Mouse (Mus musculus): ENCODE results near the gene Bspry. TPM values are rescaled to one million over a fixed set of nuclear protein-coding genes. Genes with fewer than 3 reads are reported as not detected.
A peak's percentile ranks its signal among the peaks of the same experiment; 100 is the strongest.

Bspry gene
- polyA plus RNA-seq (2015; fragmentation: Nextera tagmentation; extraction: Ambion mirVana) = 0.74 and 0.80 TPM in 2 replicates

- no peaks in the 10 kb centered on the region for H3K9me3 ChIP-seq
- H3K9ac ChIP-seq = peak within 1 kb of the TSS; percentile 50
- peak within 1 kb of the TSS; percentile 73 for H3K4me2 ChIP-seq
- peak; percentile 70 for ATAC-seq (ENCODE audit: low read depth)
- H3K27me3 ChIP-seq = peaks cover 60% of the 10 kb centered on the region
- no peaks in the 10 kb centered on the region for H3K36me3 ChIP-seq
- peak within 1 kb of the TSS; percentile 43 for H3K4me3 ChIP-seq
- 2% methylated on average over 71 of the region's 71 CpGs for WGBS
- H3K4me1 ChIP-seq (replicated peaks) = peaks cover 13% of the 10 kb centered on the region
- H3K27ac ChIP-seq (replicated peaks) = no peak within 1 kb of the TSS
Measured at GRCm38 (mm10) chr4:62479937-62480708, at the start of gene Bspry. TSS of gene Bspry (plus strand) at chr4:62480053.

GRCm38 (mm10) chr4:62430678-62431077 is 49.2 kb upstream of the Bspry start:
- Histone ChIP-seq H3K4me2 (no peak overlapping the region), H3K9me3 (no peaks in the 10 kb centered on the region), H3K27me3 (no peaks in the 10 kb centered on the region), H3K4me3 (no peak overlapping the region), H3K27ac (replicated peaks) (no peak overlapping the region), H3K36me3 (peaks cover 7% of the 10 kb centered on the region), H3K4me1 (replicated peaks) (no peaks in the 10 kb centered on the region), H3K9ac (no peak overlapping the region)
- ATAC-seq (ENCODE audit: low read depth) = no peak

- Histone ChIP-seq H3K4me1 (replicated peaks) (no peaks in the 10 kb centered on the region), H3K27me3 (no peaks in the 10 kb centered on the region), H3K27ac (replicated peaks) (no peak overlapping the region), H3K4me3 (no peak overlapping the region), H3K9me3 (no peaks in the 10 kb centered on the region), H3K4me2 (no peak overlapping the region), H3K36me3 (no peaks in the 10 kb centered on the region), H3K9ac (no peak overlapping the region)
- 84% methylated on average over 4 of the region's 4 CpGs for WGBS
- ATAC-seq (ENCODE audit: low read depth) = no peak
Measured at GRCm38 (mm10) chr4:62431522-62431921, 48.3 kb upstream of the Bspry start.

- Histone ChIP-seq H3K27me3 (no peaks in the 10 kb centered on the region), H3K4me3 (no peak overlapping the region), H3K27ac (replicated peaks) (no peak overlapping the region), H3K36me3 (no peaks in the 10 kb centered on the region), H3K4me2 (no peak overlapping the region), H3K9me3 (no peaks in the 10 kb centered on the region), H3K9ac (no peak overlapping the region), H3K4me1 (replicated peaks) (no peaks in the 10 kb centered on the region)
- 81% methylated on average over 7 of the region's 7 CpGs for WGBS
- no peak for ATAC-seq (ENCODE audit: low read depth)
Measured at GRCm38 (mm10) chr4:62433939-62434870, 45.6 kb upstream of the Bspry start.

DNA sequence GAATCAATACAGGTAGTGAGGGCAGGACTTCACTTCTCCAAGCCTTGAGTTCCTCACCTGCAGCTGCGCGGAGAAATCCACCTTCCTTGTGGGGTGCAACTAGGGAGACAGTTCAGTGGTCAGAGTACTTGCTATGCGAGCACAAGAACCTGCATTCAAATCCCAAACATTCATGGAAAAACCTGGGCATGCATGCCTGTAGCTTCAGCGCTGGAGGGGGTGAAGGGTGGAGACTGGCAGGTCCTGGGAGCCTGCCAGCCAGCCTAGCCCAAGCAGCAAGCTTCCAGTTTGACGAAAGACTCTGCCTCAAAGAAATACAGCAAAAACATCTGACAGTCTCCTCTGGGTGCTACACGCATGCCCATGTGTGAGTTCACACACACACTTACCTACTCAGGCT is 44.8 kb upstream of the Bspry start, which contains the start of gene Rnf183:
TSS of gene Rnf183 (minus strand) at position 172 of the 400 bp plus-strand sequence.
- no peak for ATAC-seq (ENCODE audit: low read depth)
- H3K4me2 ChIP-seq = no peak within 1 kb of the TSS

GRCm38 (mm10) chr4:62437256-62437778 is 42.5 kb upstream of the Bspry start:
- Histone ChIP-seq H3K4me2 (no peak overlapping the region), H3K27me3 (no peaks in the 10 kb centered on the region), H3K4me1 (replicated peaks) (no peaks in the 10 kb centered on the region), H3K4me3 (no peak overlapping the region), H3K27ac (replicated peaks) (no peak overlapping the region), H3K36me3 (no peaks in the 10 kb centered on the region), H3K9me3 (no peaks in the 10 kb centered on the region), H3K9ac (no peak overlapping the region)
- 92% methylated on average over 3 of the region's 3 CpGs for WGBS
- no peak for ATAC-seq (ENCODE audit: low read depth)

More for the DNA sequence above, 44.8 kb upstream of the Bspry start, which contains the start of gene Rnf183:
- no peak within 1 kb of the TSS for H3K4me3 ChIP-seq
- WGBS = 87% methylated on average over 6 of the region's 6 CpGs
- no peaks in the 10 kb centered on the region for H3K9me3 ChIP-seq
- H3K36me3 ChIP-seq = no peaks in the 10 kb centered on the region
- no peak within 1 kb of the TSS for H3K27ac ChIP-seq (replicated peaks)
- no peak within 1 kb of the TSS for H3K9ac ChIP-seq
- no peaks in the 10 kb centered on the region for H3K4me1 ChIP-seq (replicated peaks)
- H3K27me3 ChIP-seq = no peaks in the 10 kb centered on the region

GRCm38 (mm10) chr4:62437871-62438270 is 42.0 kb upstream of the Bspry start:
- no peaks in the 10 kb centered on the region for H3K27me3 ChIP-seq
- no peaks in the 10 kb centered on the region for H3K36me3 ChIP-seq
- H3K4me2 ChIP-seq = no peak overlapping the region
- no peak overlapping the region for H3K4me3 ChIP-seq
- WGBS = 91% methylated on average over 7 of the region's 7 CpGs
- no peak overlapping the region for H3K9ac ChIP-seq
- H3K4me1 ChIP-seq (replicated peaks) = no peaks in the 10 kb centered on the region
- ATAC-seq (ENCODE audit: low read depth) = no peak
- H3K27ac ChIP-seq (replicated peaks) = no peak overlapping the region
- no peaks in the 10 kb centered on the region for H3K9me3 ChIP-seq

- Histone ChIP-seq H3K4me2 (no peak overlapping the region), H3K27me3 (no peaks in the 10 kb centered on the region), H3K4me3 (no peak overlapping the region), H3K36me3 (no peaks in the 10 kb centered on the region), H3K27ac (replicated peaks) (no peak overlapping the region), H3K9me3 (no peaks in the 10 kb centered on the region), H3K4me1 (replicated peaks) (no peaks in the 10 kb centered on the region), H3K9ac (no peak overlapping the region)
- no peak for ATAC-seq (ENCODE audit: low read depth)
- WGBS = 71% methylated on average over 4 of the region's 4 CpGs
Measured at GRCm38 (mm10) chr4:62439793-62440192, 40.1 kb upstream of the Bspry start.

- H3K4me3 ChIP-seq = no peak overlapping the region
- no peaks in the 10 kb centered on the region for H3K4me1 ChIP-seq (replicated peaks)
- no peaks in the 10 kb centered on the region for H3K36me3 ChIP-seq
- 79% methylated on average over 4 of the region's 4 CpGs for WGBS
- H3K9me3 ChIP-seq = no peaks in the 10 kb centered on the region
- H3K27ac ChIP-seq (replicated peaks) = no peak overlapping the region
- no peak overlapping the region for H3K4me2 ChIP-seq
- no peak overlapping the region for H3K9ac ChIP-seq
- no peaks in the 10 kb centered on the region for H3K27me3 ChIP-seq
- ATAC-seq (ENCODE audit: low read depth) = no peak
Measured at GRCm38 (mm10) chr4:62440544-62440943, 39.3 kb upstream of the Bspry start.

- no peaks in the 10 kb centered on the region for H3K36me3 ChIP-seq
- no peak overlapping the region for H3K4me3 ChIP-seq
- no peak overlapping the region for H3K27ac ChIP-seq (replicated peaks)
- H3K4me1 ChIP-seq (replicated peaks) = no peaks in the 10 kb centered on the region
- WGBS = 80% methylated on average over 4 of the region's 4 CpGs
- no peaks in the 10 kb centered on the region for H3K27me3 ChIP-seq
- H3K9ac ChIP-seq = no peak overlapping the region
- no peaks in the 10 kb centered on the region for H3K9me3 ChIP-seq
- ATAC-seq (ENCODE audit: low read depth) = no peak
- no peak overlapping the region for H3K4me2 ChIP-seq
Measured at GRCm38 (mm10) chr4:62440986-62441385, 38.9 kb upstream of the Bspry start.

- Histone ChIP-seq H3K4me2 (no peak overlapping the region), H3K27me3 (no peaks in the 10 kb centered on the region), H3K9ac (no peak overlapping the region), H3K4me3 (no peak overlapping the region), H3K36me3 (no peaks in the 10 kb centered on the region), H3K27ac (replicated peaks) (no peak overlapping the region), H3K4me1 (replicated peaks) (0 out of 2 replicates have a peak, but pooled peaks cover 7% of the 10 kb centered on the region), H3K9me3 (no peaks in the 10 kb centered on the region)
- peak; percentile 47; the same call in 1 of the 2 replicates for ATAC-seq (ENCODE audit: low read depth)
- 61% methylated on average over 5 of the region's 5 CpGs for WGBS
Measured at GRCm38 (mm10) chr4:62454995-62455394, 24.9 kb upstream of the Bspry start.

GRCm38 (mm10) chr4:62459081-62459480 is 20.8 kb upstream of the Bspry start:
- Histone ChIP-seq H3K4me1 (replicated peaks) (0 out of 2 replicates have a peak, but pooled peaks cover 7% of the 10 kb centered on the region), H3K27ac (replicated peaks) (no peak overlapping the region), H3K9ac (no peak overlapping the region), H3K9me3 (no peaks in the 10 kb centered on the region), H3K36me3 (peaks cover 9% of the 10 kb centered on the region), H3K4me3 (no peak overlapping the region), H3K27me3 (no peaks in the 10 kb centered on the region), H3K4me2 (no peak overlapping the region)
- WGBS = 80% methylated on average over 3 of the region's 3 CpGs
- no peak for ATAC-seq (ENCODE audit: low read depth)
